Mouse (Mus musculus) cerebellum, adult 18-20 months (tissue): ENCODE data around the gene Zfand3.
A peak's percentile ranks its signal among the peaks of the same experiment; 100 is the strongest.

Experiments
- DNase-seq, 2 experiments: peaks; one replicate each; pipeline ENCODE4 v3.0.0; 2021

Zfand3 gene

GRCm38 (mm10) chr17:30053463-30053862, 48.9 kb downstream of the Zfand3 start:
- DNase-seq = no peak

GRCm38 (mm10) chr17:30053871-30054270, 49.3 kb downstream of the Zfand3 start:
- DNase-seq = no peak

DNA sequence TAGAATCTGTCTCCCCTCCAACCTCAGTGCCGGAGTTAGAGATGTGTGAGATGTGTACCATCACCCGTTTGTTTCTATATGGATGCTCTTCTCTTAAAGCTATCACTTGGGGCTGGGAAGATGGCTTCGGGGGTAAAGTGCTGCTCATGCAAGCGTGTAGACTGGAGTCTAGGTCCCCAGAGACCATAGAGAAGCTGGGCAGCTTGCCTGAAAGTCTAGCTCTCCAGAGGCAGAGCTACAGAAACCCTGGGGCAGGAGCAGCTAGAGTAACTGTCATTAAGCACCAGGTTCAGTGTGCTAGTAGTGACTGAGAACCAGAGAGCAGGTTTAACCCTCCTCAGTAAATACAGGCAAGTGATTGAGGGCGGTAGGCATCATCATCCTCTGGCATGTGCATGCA, 51.7 kb downstream of the Zfand3 start:
- no peak for DNase-seq

GRCm38 (mm10) chr17:30058594-30058993, 54.1 kb downstream of the Zfand3 start:
- no peak for DNase-seq

- DNase-seq = no peak
These were observed 54.5 kb downstream of the Zfand3 start for GRCm38 (mm10) chr17:30059066-30059465.

DNA sequence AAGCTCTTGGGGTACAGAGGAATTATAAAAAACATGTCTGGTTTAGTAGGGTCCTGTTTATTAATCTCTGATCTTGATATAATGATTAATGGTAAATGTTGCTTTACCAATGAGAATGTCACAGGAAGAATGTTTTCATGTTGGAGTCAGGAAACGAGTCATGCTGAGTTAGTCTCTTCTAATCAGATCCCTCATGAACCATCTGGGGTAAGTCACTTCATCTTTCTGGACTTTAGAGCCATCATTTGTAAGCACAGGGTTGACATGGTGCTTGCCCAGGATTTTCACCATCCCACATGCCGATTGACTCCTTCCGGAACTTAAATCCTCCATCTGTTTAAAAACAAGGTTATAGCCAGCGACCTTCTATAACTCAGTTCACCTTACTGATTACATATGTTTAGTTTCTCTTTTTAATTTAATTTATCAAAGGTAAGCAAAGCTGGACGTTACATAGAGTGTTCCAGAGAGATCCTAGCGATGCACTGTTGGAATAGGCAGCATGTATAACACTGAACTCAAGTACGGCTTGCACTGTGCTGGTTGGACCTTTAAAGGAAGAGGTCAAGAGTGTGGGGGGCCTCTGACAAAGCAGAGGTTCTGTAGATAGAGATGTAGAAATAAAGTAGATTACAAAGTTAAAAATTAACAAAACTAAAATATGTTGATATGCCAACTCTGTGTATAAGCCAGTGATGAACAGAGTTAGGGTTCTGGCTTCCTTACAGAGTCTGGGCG, 56.7 kb downstream of the Zfand3 start:
- no peak for DNase-seq

DNA sequence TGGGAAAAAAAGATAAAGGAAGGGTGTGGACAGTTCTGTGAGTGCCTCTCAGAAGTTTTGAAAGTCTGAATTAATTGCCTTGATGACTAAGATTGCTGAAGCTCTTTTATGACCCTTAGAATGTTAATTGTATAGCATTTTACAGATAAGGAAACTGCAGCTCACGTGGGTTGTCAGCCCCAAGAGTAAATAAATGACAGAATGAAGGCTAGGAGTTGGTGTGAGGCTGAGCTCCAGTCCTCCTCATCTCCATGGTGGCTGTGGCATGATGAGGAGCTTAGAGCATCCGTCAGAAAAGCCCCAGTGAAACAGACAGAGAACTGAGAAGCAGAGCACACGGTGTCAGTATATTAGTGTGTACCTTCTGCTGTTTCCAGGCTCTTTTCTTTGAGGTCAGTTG, 59.3 kb downstream of the Zfand3 start:
- DNase-seq = no peak

GRCm38 (mm10) chr17:30064746-30065145, 60.2 kb downstream of the Zfand3 start:
- DNase-seq = no peak

DNA sequence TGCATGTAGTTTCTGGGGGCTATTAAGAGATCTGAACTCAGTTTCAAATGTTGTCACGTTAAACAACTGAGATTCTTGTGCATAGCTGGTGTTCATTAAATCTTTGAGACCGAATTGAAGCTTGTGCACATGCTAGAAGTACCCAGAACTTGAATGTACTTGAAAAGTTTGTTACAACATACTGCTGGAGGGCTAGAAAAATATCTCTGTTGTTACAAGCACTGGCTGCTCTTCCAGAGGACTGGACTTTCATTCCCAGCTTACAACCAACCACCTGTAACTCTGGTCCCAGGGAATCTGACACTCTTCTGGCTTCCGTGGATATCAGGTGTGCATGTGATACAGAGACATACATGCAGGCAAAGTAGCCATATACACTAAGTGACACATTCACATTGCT, 65.2 kb downstream of the Zfand3 start:
- no peak for DNase-seq

GRCm38 (mm10) chr17:30070631-30071030, 66.1 kb downstream of the Zfand3 start:
- no peak for DNase-seq

GRCm38 (mm10) chr17:30072613-30073012, 68.1 kb downstream of the Zfand3 start:
- DNase-seq = no peak

- no peak for DNase-seq
These were observed 71.4 kb downstream of the Zfand3 start for GRCm38 (mm10) chr17:30075896-30076295.

DNA sequence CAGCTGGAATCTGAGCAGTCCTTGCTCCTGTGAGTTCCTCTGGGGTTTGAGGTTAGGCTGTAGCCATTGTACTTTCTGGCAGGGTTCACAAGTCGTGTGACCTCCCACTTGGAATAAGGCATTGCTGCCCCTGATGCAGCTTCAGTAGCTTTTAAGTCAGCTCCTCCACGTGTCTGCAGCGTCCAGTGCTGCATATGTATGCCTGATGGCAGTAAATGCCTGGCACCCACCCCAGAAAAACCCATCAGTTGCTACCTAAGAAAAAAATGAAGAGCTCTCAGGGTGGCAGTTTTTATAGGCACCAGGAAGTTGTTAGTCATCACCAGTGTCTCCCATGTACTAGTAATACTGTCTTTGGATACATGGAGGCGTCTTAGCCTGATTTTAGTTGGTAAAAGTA, 79.5 kb downstream of the Zfand3 start:
- peak in 1 of 2 experiments; percentile 24 for DNase-seq

GRCm38 (mm10) chr17:30086695-30087094, 82.2 kb downstream of the Zfand3 start:
- DNase-seq = no peak

- DNase-seq = no peak
These were observed 83.9 kb downstream of the Zfand3 start for GRCm38 (mm10) chr17:30088431-30088830.

DNA sequence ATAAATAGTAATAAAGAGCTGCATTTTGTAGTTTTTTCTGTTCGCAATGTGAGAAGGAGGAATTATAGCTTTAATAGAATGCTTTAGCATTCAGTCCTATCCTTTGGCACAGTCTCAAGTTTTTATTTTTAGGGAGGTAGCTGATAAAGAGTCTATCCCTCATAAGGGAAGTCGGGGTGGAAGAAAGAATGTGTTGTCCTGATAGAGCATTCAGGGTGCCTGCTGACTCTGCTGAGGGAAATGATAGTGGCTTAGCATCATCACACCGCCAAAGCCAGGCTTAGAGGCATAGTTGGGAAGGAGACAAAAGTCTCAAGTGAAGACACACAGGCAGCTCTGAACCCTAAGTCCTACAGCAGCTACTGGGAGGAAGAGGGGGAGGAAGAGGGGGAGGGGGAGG, 85.9 kb downstream of the Zfand3 start:
- no peak for DNase-seq

GRCm38 (mm10) chr17:30093148-30093749, 88.7 kb downstream of the Zfand3 start:
- no peak for DNase-seq

- DNase-seq = no peak
These were observed 92.6 kb downstream of the Zfand3 start for GRCm38 (mm10) chr17:30097156-30097555.

- no peak for DNase-seq
These were observed 93.1 kb downstream of the Zfand3 start for GRCm38 (mm10) chr17:30097677-30098076.

DNA sequence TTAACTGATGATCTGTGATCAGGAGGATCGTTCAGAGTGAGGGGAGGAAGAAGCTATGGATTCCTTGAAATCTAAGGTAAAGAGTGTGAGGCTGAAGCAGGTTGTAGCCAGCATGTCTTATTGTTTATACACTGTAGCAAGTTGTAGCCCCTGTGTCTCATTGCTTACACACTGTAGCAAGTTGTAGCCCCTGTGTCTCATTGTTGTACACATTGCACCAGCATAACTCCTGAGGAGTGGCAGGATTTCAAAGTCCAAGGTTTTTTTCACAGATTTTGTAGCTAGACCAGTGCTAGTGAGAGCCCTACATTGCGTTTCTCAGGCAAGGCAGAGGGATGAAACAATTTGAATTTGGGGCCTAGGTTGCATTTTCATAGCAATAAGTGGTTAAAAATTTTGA, 95.1 kb downstream of the Zfand3 start:
- DNase-seq = no peak

DNA sequence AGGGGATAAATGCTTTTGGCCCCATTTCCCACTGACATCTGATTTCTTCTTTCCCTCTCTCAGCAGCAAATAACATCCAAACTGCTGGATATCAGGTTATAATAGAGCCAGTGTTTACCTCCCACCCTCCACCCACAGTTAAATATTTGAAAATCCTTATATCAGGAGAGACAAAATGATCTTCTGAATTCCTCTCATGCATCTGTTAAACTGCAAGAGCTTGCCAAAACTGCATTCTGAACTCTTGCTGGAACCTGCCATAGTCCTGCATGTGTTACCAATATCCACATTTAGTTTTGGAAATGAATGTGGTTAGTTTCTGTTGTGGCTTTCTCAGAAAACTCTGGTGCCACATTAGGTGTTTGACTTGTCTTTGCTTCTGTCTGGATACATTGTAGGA, 97.3 kb downstream of the Zfand3 start:
- no peak for DNase-seq

DNA sequence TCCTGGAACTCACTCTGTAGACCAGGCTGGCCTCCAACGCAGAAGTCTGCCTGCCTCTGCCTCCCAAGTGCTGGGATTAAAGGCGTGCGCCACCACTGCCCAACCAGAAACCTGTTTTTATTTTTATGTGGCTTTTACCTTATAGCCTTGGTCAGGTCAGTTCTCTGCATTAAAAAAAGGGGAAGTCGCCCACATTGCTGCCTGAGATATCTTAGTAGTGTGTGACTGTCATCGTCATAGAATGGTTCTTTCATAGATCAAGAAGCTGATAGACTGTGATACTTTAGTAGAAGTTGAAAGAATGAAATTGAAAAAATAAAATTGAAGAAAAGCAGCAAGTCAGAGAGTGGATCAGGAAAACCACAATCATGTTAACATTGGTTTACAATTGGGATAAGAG, 98.5 kb downstream of the Zfand3 start:
- DNase-seq = no peak

- no peak for DNase-seq
These were observed 99.2 kb downstream of the Zfand3 start for GRCm38 (mm10) chr17:30103641-30104165.

DNA sequence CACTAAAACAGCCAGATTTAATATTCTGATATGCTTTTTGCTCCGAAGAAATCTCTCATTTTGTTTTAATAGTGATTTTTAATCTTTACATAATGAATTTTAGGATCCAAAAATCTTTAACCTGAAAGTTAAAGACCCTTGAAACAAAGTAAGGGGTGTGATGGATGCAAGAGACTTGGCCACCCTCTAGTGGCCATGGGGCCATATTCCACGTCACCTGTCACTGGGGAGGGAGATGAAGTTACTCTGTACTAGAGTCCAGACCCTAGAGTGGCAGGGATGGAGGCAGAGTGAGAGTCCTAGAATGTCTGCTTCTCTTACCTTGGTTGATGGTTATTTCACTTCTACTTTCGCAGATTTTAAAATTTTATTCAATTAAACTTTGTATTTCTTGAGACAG, 100.8 kb downstream of the Zfand3 start:
- no peak for DNase-seq

DNA sequence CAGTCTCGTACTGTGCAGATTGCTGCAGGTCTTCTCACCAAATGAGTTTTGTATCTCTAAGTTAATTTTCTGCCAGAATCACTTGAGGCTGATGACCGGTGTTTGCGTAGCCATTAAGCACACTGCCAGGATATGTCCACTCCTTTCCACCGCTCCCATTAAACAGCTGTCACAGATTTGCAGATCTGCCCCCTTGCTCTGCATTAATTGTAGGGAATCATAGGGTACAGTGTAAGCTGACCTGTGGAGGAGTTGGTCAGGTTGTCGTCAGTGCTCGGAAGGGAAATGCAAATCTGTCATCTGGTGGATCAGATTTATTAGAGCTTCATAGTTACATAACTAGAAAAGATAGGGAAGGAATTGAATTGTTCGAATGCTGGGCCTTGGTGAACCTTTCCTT, 106.1 kb downstream of the Zfand3 start:
- DNase-seq = no peak
